Mouse (Mus musculus) cerebellum, adult 9-10 months (tissue): ENCODE measurements around the gene Arhgap6.

Experiments used
- DNase-seq: peaks from one replicate; pipeline ENCODE4 v3.0.0; 2022

Gene Arhgap6

GRCm38 (mm10) chrX:169123115-169123772 lies 328.3 kb downstream of the Arhgap6 start:
- no peak for DNase-seq

- no peak for DNase-seq
These were observed 328.9 kb downstream of the Arhgap6 start for GRCm38 (mm10) chrX:169123773-169124151.

- DNase-seq = no peak
These were observed 344.9 kb downstream of the Arhgap6 start for GRCm38 (mm10) chrX:169139758-169140157.

- DNase-seq = no peak
These were observed 345.6 kb downstream of the Arhgap6 start for GRCm38 (mm10) chrX:169140467-169140866.

GRCm38 (mm10) chrX:169153805-169154204 lies 358.9 kb downstream of the Arhgap6 start:
- no peak for DNase-seq

- DNase-seq = no peak
These were observed 363.5 kb downstream of the Arhgap6 start for GRCm38 (mm10) chrX:169158385-169158784.

- DNase-seq = no peak
These were observed 376.1 kb downstream of the Arhgap6 start for GRCm38 (mm10) chrX:169170981-169171380.

- no peak for DNase-seq
These were observed 378.9 kb downstream of the Arhgap6 start for GRCm38 (mm10) chrX:169173796-169174195.

- no peak for DNase-seq
These were observed 383.7 kb downstream of the Arhgap6 start for GRCm38 (mm10) chrX:169178634-169179033.

- no peak for DNase-seq
These were observed 392.2 kb downstream of the Arhgap6 start, which contains the start of gene Amelx for GRCm38 (mm10) chrX:169187100-169187499. Gene Amelx, minus strand, starts transcription at chrX:169187200.

GRCm38 (mm10) chrX:169210019-169210418 lies 415.1 kb downstream of the Arhgap6 start:
- no peak for DNase-seq

GRCm38 (mm10) chrX:169220064-169220463 lies 425.2 kb downstream of the Arhgap6 start:
- DNase-seq = no peak

- DNase-seq = no peak
These were observed 427.6 kb downstream of the Arhgap6 start for GRCm38 (mm10) chrX:169222357-169223062.

- DNase-seq = no peak
These were observed 461.0 kb downstream of the Arhgap6 start for GRCm38 (mm10) chrX:169255915-169256314.

GRCm38 (mm10) chrX:169256741-169257140 lies 461.8 kb downstream of the Arhgap6 start:
- no peak for DNase-seq

- DNase-seq = no peak
These were observed 466.1 kb downstream of the Arhgap6 start for GRCm38 (mm10) chrX:169261034-169261433.

- DNase-seq = no peak
These were observed 467.3 kb downstream of the Arhgap6 start for GRCm38 (mm10) chrX:169262212-169262611.

GRCm38 (mm10) chrX:169263433-169264172 lies 468.7 kb downstream of the Arhgap6 start:
- DNase-seq = no peak

GRCm38 (mm10) chrX:169299579-169299978 lies 504.7 kb downstream of the Arhgap6 start:
- DNase-seq = no peak

- DNase-seq = no peak
These were observed 507.6 kb downstream of the Arhgap6 start for GRCm38 (mm10) chrX:169302271-169303045.

GRCm38 (mm10) chrX:169303945-169304344 lies 509.0 kb downstream of the Arhgap6 start:
- peak; percentile 41 for DNase-seq

- no peak for DNase-seq
These were observed 513.7 kb downstream of the Arhgap6 start for GRCm38 (mm10) chrX:169308559-169308958.
